Mouse (Mus musculus) CD4-positive helper T cell, adult 2 months (primary cell): Measurements from ENCODE around the gene Igflr1.

Source experiments
- DNase-seq: peaks from one replicate; pipeline ENCODE4 v3.0.0-alpha.2; 2012; ENCODE audit warnings: low read depth, missing footprints, low spot score

Gene Igflr1

DNA sequence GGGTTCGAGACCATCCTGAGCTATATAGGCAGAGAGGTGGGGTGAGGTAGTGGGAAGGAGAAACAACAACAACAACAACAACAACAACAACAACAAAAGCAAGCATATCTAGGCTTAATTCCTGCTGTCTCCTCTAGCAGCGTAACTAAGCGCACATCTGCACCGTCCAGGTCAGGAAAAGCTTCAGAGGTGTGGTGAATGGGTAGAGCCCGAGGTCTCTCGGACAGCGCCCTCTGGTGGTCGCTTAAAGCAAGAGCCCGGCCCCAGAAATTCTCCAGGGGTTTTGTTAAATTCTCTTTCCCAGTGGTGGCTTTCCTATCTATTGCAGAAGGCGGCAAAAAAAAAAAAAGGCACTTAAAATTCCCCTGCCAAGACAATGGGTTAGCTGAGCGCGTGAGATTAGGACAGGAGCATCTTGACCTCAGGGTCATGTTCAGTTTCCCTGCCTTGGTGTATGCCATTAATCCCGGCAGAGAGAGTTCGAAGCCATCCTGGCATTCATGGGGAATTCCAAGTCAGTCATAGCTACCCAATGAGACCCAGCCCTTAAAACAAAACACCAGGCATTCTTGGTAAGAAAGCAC is 48.4 kb downstream of the Igflr1 start:
- DNase-seq, result peak; percentile 67

DNA sequence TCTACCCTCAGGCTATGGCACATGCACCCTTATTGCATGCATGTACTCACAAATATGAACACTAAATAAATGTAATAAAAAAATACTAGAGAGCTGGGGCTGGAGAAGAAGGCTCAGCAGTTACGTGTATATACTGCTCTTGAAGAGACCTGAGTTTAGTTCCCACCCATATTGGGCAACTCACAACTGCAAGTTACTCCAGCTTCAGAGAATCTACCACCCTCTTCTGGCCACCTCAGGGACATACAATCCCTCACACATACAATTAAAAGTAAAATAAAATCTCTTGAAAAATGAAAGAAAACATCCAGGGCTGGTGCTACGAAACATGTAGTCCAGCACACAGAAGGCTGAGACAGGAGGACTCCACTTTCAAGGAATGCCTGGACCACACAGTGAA is 49.2 kb downstream of the Igflr1 start:
- peak; percentile 58 for DNase-seq

DNA sequence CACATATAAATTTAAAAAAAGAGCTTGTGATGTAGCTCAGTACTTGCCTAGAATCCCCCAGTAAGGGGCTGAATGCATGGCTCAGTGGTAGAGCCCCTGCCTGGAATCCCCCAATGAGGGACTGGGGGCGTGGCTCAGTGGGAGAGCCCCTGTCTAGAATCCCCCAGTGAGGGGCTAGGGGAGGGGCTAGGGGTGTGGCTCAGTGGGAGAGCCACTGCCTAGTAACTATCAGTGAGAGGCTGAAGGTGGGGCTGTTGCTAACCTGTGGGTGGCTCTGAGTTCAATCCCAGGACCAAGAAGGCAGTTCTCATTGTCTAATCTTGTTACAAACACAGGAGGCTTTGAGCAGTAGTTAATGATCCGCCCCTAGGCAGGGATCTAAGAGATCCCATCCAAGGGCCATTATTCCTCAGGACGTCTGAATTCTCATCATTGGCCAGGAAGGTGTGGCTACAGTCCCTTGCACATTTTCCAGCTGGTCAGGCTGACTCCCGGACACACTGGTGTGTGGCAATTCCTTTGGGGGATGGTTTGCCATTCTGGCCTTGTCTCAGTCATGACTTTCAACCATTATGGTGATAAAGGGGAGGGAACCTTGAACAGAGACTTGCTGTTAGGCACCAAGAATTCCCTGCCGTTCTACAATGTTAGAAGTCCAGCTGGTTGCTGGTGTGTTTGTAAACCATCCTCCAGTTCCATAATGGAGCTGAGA is 50.0 kb downstream of the Igflr1 start:
- no peak for DNase-seq
